Mouse (Mus musculus): Measurements from ENCODE around the gene Tmem240.
"Not testable (repeated sequence)": the region's sequence is repeated elsewhere in the genome, so short reads cannot be mapped to it uniquely, and the experiment has no call there.

Tmem240 gene

GRCm38 (mm10) chr4:155735788-155736187, 1.2 kb downstream of the Tmem240 start:
- DNase-seq: no peak

DNA sequence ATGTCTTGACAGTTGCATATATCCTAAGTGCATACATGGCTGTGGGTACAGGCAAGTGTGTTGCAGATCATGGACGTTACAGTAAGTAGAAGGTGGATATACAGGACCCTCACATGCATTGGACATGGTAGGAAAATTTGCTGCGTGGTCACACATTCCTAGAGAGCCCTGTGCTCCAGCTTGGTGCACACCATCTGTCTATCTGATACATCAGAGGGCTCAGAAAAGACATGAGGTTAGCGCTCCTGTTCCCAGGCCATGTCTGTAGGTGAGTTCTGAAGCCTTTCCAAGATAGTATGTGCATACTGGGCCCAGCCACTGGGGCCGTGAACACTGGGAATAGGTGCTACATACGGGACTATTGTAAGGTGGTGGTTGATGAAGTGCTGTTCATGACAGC, 1.8 kb downstream of the Tmem240 start:
- no peak for DNase-seq

- no peak for DNase-seq
Measured at GRCm38 (mm10) chr4:155738262-155738661, 3.7 kb downstream of the Tmem240 start.

- no peak for DNase-seq
Measured at GRCm38 (mm10) chr4:155739152-155739551, 4.6 kb downstream of the Tmem240 start.

DNA sequence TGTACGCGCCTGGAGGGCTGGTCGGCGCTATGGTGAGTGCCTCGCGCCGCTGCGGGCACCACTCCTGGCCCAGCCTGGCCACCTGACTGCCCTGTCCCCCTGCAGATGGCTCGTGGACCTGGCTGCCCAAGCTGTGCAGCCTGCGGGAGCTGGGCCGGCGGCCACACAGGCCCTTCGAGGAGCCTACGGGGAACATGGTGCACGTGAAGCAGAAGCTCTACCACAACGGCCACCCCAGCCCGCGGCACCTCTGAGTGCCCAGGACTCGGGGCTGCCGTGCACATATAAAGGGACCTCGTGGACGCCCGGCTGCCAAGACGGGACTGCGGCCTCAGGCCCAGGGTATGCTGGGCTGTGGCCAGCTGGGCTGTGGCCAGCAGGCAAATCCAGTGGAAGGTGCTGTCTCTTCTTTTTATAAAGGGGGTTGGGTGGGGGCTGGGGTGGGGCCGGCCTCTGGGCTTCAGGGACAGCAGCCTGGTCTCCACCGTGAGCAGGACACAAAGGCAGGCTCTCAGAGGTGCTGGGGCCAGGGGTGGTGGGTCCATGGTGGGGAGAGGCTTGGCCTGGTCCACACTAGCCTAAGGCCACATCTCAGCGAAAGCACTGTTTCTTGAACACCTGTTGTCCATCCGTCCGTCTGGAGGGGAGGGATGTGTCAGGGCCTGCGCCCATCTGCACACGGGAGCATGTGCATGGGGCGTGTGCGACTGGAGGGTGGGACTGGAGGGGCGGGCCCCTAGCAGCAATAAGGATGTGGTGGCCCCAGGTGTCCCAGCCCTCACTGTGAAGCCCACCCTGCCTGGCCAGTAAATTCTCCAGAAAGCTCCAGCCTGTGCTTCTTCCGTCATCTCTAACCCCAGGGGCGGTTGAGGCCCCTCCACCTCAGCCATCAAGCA, 5.4 kb downstream of the Tmem240 start:
- no peak for DNase-seq

- not testable (repeated sequence) for DNase-seq
Measured at GRCm38 (mm10) chr4:155740681-155741080, 6.1 kb downstream of the Tmem240 start.

DNA sequence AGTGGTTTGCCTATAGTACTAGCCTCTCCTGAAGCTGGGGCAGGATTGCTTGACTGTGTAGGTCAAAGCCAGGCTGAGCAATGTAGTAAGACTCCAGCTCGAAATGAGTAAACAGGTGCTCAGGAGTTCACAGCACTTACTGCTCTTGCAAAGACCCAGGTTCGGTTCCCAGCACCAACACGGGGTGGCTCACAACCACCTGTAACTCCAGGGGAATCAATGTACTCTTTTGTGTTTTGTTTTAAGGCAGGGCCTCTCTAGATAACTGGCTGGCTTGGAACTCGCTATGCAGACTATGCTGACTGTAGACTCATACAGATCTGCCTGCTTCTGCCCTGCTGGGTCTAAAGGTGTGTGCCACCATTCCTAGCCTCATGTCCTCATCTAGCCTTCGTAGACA, 8.1 kb downstream of the Tmem240 start:
- no peak for DNase-seq

DNA sequence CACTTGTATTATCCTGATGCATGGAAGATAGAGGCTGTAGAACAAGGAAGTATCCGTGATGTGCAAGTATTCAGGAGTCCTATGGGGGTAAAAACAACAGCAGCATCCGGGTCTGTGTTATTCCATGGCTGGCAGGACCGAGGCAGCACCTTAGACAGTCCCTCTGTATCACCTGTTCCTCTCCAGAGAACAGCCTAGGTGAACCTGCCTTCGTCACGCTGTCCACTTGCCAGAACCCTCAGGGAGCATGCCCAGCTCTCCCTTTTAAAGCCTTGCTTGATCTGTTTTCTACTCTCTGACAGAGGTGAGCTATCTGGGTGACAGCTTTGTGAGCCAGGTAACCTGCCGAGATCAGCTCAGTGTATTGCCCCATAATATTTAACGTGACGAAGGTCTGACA, 9.9 kb downstream of the Tmem240 start:
- no peak for DNase-seq

DNA sequence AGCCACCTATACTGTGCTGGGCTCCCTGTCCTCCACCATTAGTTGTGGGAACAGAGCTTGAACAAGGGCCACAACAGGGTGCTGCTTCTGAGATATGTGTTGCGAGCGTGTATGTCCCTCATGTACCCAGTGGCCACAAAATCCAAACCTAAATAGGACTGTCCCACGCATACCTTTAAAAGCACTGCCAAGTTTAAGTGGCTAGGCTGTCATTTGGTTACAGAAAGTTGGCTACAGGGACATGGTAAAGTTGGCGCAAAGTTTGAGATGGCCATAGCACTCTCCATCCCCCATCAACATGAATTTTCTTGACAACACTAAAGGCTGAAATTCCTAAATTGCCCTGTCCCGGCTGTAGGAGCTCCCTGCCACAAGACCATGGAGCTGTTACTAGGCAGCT, 10.5 kb downstream of the Tmem240 start:
- DNase-seq: no peak

GRCm38 (mm10) chr4:155746036-155746548, 11.5 kb downstream of the Tmem240 start:
- DNase-seq: no peak

DNA sequence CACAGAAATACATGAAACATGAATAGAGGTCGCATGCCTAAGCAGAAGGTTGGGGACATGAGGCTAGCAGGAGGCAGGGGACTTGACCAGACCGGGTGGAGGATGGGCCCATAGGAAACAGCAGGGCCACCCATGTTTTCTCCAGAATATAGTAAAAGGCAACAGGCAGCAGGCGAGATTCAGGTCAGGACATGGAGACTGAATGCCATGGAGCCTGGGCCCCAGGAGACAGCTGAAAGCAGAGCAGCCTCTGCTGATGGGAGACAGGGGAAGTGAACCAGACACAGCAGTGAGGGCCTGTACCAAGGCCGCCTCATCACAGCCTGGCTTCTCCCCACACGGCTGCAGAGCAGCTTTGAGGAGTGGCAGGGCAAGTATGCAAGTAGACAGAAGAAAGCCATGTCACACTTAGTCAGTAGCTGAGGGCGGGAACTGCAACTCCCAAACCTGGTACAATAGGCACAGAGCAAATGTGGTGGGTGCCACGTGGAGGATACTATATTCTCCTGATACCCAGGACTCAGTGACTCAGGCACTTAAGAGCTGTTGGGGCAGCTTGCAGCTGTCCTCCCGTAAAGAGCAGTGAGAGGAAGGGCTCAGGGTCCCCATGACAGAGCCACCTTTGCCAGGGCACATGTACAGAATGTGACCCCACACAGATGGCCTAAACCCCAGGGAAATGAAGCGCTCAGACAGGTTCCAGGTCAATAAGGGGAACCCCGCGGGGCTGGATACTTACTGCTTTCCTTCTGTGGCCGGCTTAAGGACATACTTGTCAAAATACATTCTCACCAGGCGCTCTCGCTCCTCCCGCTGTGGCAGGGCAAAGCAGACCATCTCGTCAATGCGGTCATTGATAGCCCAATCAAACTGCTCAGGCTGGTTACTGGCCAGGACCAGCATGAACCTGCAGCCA, 12.2 kb downstream of the Tmem240 start:
- no peak for DNase-seq

DNA sequence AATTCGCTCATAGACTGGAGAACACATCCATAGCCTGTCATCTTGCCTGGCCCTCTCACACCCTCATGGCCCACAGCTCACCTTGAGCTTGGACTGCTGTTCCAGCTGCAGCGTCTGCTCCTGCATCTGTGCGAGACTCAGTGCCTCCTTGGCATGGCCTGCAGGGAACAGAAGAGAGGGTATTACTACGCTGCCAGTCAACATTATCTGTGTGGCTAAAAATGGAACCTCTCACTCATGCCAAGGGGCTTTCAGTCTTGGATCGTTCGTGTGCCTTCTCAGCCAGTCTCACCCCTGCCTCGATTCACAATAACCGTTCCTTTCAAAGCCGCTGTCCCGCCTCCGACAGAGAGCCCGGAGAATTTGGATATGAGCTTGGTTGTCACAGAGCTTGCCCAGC, 22.4 kb downstream of the Tmem240 start:
- DNase-seq: no peak

GRCm38 (mm10) chr4:155759862-155760612, 25.4 kb downstream of the Tmem240 start:
- DNase-seq: peak; percentile 60

GRCm38 (mm10) chr4:155760613-155761355, 26.2 kb downstream of the Tmem240 start, which contains the start of gene Atad3a:
Atad3a (minus strand) TSS chr4:155761093.
- peak; percentile 97 for DNase-seq

DNA sequence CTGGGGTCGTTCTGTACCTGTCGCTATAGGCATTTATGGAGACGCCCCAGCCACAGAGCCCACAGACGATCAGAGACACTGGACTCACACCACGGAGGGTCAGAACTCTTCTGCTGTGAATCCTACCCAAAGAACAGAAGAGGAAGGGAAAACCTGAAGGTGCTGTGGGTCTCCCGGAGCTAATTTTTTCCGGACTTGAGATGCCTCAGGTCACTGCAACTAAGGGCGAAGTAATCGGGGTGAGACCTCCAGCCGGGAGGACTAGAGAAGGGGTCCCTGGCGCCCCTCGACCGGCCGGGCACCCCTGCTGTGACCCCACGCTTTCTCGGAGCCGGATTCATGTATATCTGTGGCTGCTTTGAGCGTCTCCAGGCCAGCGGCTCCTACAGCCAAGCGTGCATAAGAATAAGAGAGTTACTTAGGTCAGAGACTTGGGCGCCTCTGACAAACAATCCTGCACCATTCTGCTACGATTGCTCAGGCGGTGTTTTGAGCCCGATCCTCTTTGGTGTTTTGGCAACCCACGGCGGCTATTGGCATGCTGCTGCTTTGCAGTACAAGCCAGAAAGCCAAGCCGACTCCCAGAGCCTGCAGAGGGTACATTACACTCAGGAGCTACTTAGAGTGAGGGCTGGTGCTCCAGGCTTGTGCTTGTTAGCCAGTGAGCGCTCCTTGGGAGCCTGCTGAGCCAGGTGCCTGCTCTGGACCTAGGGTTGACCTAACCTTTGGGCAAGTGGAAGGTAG, 26.9 kb downstream of the Tmem240 start:
- no peak for DNase-seq

DNA sequence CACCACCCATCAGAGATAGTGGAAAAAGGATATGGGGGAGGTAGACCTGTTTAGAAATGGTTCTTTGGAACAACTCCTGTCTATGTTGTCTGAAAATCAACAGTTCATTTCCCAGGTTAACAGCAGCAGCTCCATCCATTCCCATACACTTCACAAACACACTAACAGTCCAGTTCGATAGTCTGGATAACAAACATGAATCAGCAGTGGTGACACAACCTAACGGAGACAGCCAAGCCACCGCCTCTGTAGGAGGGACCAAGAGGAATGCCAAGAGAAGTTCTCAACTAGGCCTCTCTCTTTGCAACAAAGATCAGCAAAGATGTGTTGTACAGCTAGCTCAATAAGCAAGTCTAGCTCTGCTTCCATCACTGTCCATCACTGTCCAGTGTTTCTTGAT, 27.8 kb downstream of the Tmem240 start:
- DNase-seq: no peak

- no peak for DNase-seq
Measured at GRCm38 (mm10) chr4:155769496-155769879, 34.9 kb downstream of the Tmem240 start.

DNA sequence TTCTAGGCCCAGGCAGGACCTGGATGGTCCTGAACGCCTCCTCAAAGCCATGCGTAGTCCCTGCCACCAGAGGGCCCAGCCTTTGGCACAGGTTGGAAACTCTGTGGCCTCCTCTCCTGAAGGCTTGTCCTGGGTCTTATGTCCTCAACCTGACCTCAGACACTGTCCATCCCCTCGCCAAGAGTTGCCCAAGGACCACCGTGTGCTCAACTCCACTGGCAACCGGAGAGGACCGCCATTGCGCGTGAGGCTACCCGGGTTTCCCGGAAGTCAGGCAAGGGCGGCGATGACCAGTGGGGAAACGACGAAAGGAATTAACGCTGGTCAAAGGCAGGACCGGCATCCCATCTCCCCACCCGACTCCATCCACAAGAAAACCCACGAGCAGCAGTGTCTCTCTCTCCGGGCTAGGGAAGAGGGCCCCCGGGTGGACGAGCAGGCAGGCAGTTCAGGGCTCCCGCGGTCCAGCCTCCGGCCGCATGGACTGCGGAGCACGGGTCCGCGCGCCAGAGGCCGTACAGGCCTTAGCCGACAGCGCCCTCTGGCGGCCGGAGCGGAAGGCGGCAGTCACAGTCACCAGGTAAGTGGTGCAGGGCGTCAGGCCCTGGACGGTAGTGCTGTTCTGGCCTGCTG, 35.4 kb downstream of the Tmem240 start:
- peak; percentile 94 for DNase-seq

- no peak for DNase-seq
Measured at GRCm38 (mm10) chr4:155770626-155771025, 36.0 kb downstream of the Tmem240 start.

DNA sequence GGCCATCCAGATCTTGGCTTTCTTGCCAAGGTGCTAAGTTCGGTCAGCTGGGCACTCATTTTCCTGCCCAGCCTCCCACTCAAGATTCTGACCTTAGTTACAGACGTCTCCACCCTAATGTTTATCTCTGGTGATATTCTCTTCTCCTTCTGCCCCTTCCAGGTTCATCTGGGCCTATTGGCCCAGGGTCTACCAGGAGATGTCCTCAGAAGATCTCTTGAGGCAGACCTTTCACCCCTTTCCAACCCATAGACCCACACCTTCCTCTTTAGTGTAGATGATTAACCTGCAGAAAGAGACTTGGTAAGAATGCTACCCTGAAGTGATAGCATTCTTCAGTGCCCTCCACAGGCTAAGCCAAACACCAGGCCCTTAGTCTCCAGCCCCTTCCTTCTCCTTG, 37.1 kb downstream of the Tmem240 start:
- no peak for DNase-seq

DNA sequence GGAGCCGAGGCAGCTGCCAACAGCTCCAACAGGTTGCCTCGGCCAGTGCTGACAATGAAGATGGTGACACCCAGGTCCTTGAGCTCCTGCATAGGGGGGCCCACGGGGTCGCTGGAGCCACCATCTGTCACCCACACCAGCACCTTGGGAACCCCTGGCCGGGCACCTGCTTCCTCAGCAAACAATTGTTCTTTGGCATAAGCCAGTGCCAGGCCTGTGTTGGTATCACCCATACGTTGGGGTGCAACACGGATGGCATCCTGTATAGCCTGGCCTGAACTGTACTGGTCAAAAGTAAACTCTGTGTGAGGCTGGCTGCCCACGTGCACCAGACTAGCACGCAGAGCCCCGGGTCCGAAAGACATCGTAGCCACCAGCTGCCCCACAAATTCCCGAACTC, 38.2 kb downstream of the Tmem240 start:
- DNase-seq: no peak
